Mouse (Mus musculus) retina, adult 2 months (tissue): Measurements from ENCODE around the gene Nbas.

Experiments
- DNase-seq: peaks from one replicate; pipeline ENCODE4 v3.0.0-alpha.2; 2012; ENCODE audit warnings: low read depth, low spot score

Gene Nbas

GRCm38 (mm10) chr12:13532731-13533365, 263.9 kb downstream of the Nbas start:
- DNase-seq = no peak

- no peak for DNase-seq
Observed at GRCm38 (mm10) chr12:13539171-13539570, 270.2 kb downstream of the Nbas start.

- no peak for DNase-seq
Observed at GRCm38 (mm10) chr12:13543806-13544205, 274.9 kb downstream of the Nbas start.

- DNase-seq = no peak
Observed at GRCm38 (mm10) chr12:13563646-13564289, 294.8 kb downstream of the Nbas start.

- DNase-seq = no peak
Observed at GRCm38 (mm10) chr12:13564330-13564729, 295.4 kb downstream of the Nbas start.

GRCm38 (mm10) chr12:13566421-13566820, 297.5 kb downstream of the Nbas start:
- no peak for DNase-seq

- no peak for DNase-seq
Observed at GRCm38 (mm10) chr12:13575158-13575557, 306.2 kb downstream of the Nbas start.

- DNase-seq = no peak
Observed at GRCm38 (mm10) chr12:13575605-13576600, 307.0 kb downstream of the Nbas start.

GRCm38 (mm10) chr12:13576761-13577160, 307.8 kb downstream of the Nbas start:
- DNase-seq = no peak

- no peak for DNase-seq
Observed at GRCm38 (mm10) chr12:13580796-13581195, 311.9 kb downstream of the Nbas start.

- DNase-seq = no peak
Observed at GRCm38 (mm10) chr12:13583386-13583785, 314.5 kb downstream of the Nbas start.

GRCm38 (mm10) chr12:13585527-13586156, 316.7 kb downstream of the Nbas start:
- no peak for DNase-seq

GRCm38 (mm10) chr12:13587675-13588074, 318.7 kb downstream of the Nbas start:
- DNase-seq = no peak

GRCm38 (mm10) chr12:13589021-13589420, 320.1 kb downstream of the Nbas start:
- DNase-seq = no peak

GRCm38 (mm10) chr12:13594746-13595469, 326.0 kb downstream of the Nbas start:
- DNase-seq = no peak

- DNase-seq = no peak
Observed at GRCm38 (mm10) chr12:13597026-13597425, 328.1 kb downstream of the Nbas start.

- no peak for DNase-seq
Observed at GRCm38 (mm10) chr12:13598545-13598944, 329.6 kb downstream of the Nbas start.

GRCm38 (mm10) chr12:13602414-13602813, 333.5 kb downstream of the Nbas start:
- DNase-seq = peak; percentile 9

- DNase-seq = no peak
Observed at GRCm38 (mm10) chr12:13607021-13607420, 338.1 kb downstream of the Nbas start.

GRCm38 (mm10) chr12:13609027-13609426, 340.1 kb downstream of the Nbas start:
- DNase-seq = no peak

- no peak for DNase-seq
Observed at GRCm38 (mm10) chr12:13613041-13613440, 344.1 kb downstream of the Nbas start.
